Mouse (Mus musculus): ENCODE data around the gene Tmem266. TPM values are rescaled to one million over a fixed set of nuclear protein-coding genes. Genes with fewer than 3 reads are reported as not detected.

Gene Tmem266
- polyA plus RNA-seq, 1 experiment from 2014 or later, result not detected

DNA sequence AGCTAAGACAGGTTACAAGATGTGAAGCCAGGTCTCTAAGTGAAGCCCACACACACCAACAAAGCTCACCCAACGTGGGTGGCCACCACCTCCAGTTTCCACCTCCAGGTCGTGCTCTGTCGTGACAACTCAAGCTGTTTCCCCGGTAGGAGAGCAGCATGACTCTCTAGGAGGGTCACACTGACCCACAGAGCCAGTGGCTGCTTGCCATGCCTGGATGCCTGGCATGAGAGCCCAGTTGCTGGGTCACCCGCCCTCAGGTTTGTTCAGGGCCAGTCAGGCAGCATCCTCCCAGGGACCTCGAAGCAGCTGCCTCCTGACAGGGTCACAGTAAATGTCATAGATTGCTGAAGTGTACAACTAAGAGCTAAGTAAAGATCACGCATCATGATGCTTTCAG, 34.1 kb downstream of the Tmem266 start:
- no peaks in the 10 kb centered on the region for H3K36me3 ChIP-seq (ENCODE audit: control insufficient read depth, insufficient read depth, low read length)
- WGBS, result 56% methylated on average over 7 of the region's 7 CpGs
- H3K4me2 ChIP-seq (ENCODE audit: low read length), result no peak overlapping the region
- no peaks in the 10 kb centered on the region for H3K27me3 ChIP-seq (ENCODE audit: control insufficient read depth, insufficient read depth, low read length)
- H3K9ac ChIP-seq (ENCODE audit: low read length), result no peak overlapping the region
- H3K9me3 ChIP-seq (ENCODE audit: control insufficient read depth, low read length), result no peaks in the 10 kb centered on the region
- no peak overlapping the region for H3K27ac ChIP-seq (replicated peaks in 1 of 2; ENCODE audit: control insufficient read depth in 1 of 2, insufficient read depth in 1 of 2, low read depth in 2 of 2, low read length in 2 of 2)
- ATAC-seq (ENCODE audit: insufficient number of reproducible peaks, insufficient read depth, low FRiP score, low read depth), result no peak
- no peaks in the 10 kb centered on the region for H3K4me1 ChIP-seq (ENCODE audit: control insufficient read depth in 2 of 2, insufficient read depth in 2 of 2, low read length in 2 of 2)
- no peak overlapping the region for H3K4me3 ChIP-seq (ENCODE audit: control insufficient read depth in 1 of 2, insufficient read depth in 1 of 2, low read depth in 1 of 2, low read length in 2 of 2)

GRCm38 (mm10) chr9:55361969-55362368, 35.3 kb downstream of the Tmem266 start:
- 82% methylated on average over 5 of the region's 5 CpGs for WGBS
- Histone ChIP-seq H3K4me2 (ENCODE audit: low read length) (no peak overlapping the region), H3K4me1 (ENCODE audit: control insufficient read depth in 2 of 2, insufficient read depth in 2 of 2, low read length in 2 of 2) (no peaks in the 10 kb centered on the region)

DNA sequence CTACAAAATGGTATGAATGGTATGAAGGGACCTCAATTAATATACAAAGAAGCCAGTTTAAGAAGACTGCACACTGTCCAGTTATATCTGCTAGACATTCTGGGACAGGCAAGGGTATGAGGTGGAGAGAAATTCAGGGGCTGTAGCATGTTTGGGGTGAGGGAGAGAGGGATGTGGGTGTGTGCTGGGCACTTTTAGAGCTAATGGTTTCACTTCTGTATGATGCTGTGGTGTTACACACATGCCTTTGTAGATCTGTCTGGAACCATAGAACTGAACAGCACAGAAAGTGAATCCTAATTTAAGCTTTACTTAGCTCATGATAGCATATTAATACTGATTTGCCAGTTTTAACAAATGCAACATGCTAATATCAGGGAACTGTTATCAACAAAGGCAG, 37.0 kb downstream of the Tmem266 start:
- Histone ChIP-seq H3K27me3 (ENCODE audit: control insufficient read depth, insufficient read depth, low read length) (no peaks in the 10 kb centered on the region), H3K4me2 (ENCODE audit: low read length) (no peak overlapping the region), H3K27ac (replicated peaks in 1 of 2; ENCODE audit: control insufficient read depth in 1 of 2, insufficient read depth in 1 of 2, low read depth in 2 of 2, low read length in 2 of 2) (no peak overlapping the region), H3K9ac (ENCODE audit: low read length) (no peak overlapping the region), H3K4me1 (ENCODE audit: control insufficient read depth in 2 of 2, insufficient read depth in 2 of 2, low read length in 2 of 2) (no peaks in the 10 kb centered on the region), H3K36me3 (ENCODE audit: control insufficient read depth, insufficient read depth, low read length) (no peaks in the 10 kb centered on the region), H3K9me3 (ENCODE audit: control insufficient read depth, low read length) (no peaks in the 10 kb centered on the region), H3K4me3 (ENCODE audit: control insufficient read depth in 1 of 2, insufficient read depth in 1 of 2, low read depth in 1 of 2, low read length in 2 of 2) (no peak overlapping the region)
- no peak for ATAC-seq (ENCODE audit: insufficient number of reproducible peaks, insufficient read depth, low FRiP score, low read depth)

More at GRCm38 (mm10) chr9:55361969-55362368, 35.3 kb downstream of the Tmem266 start:
- no peaks in the 10 kb centered on the region for H3K36me3 ChIP-seq (ENCODE audit: control insufficient read depth, insufficient read depth, low read length)
- H3K27me3 ChIP-seq (ENCODE audit: control insufficient read depth, insufficient read depth, low read length), result no peaks in the 10 kb centered on the region
- H3K9ac ChIP-seq (ENCODE audit: low read length), result no peak overlapping the region
- no peaks in the 10 kb centered on the region for H3K9me3 ChIP-seq (ENCODE audit: control insufficient read depth, low read length)
- H3K4me3 ChIP-seq (ENCODE audit: control insufficient read depth in 1 of 2, insufficient read depth in 1 of 2, low read depth in 1 of 2, low read length in 2 of 2), result no peak overlapping the region
- no peak overlapping the region for H3K27ac ChIP-seq (replicated peaks in 1 of 2; ENCODE audit: control insufficient read depth in 1 of 2, insufficient read depth in 1 of 2, low read depth in 2 of 2, low read length in 2 of 2)
- ATAC-seq (ENCODE audit: insufficient number of reproducible peaks, insufficient read depth, low FRiP score, low read depth), result no peak

GRCm38 (mm10) chr9:55368011-55368410, 41.3 kb downstream of the Tmem266 start:
- Histone ChIP-seq H3K27me3 (ENCODE audit: control insufficient read depth, insufficient read depth, low read length) (no peaks in the 10 kb centered on the region), H3K4me2 (ENCODE audit: low read length) (no peak overlapping the region), H3K4me1 (ENCODE audit: control insufficient read depth in 2 of 2, insufficient read depth in 2 of 2, low read length in 2 of 2) (no peaks in the 10 kb centered on the region), H3K9me3 (ENCODE audit: control insufficient read depth, low read length) (no peaks in the 10 kb centered on the region), H3K9ac (ENCODE audit: low read length) (no peak overlapping the region), H3K4me3 (ENCODE audit: control insufficient read depth in 1 of 2, insufficient read depth in 1 of 2, low read depth in 1 of 2, low read length in 2 of 2) (no peak overlapping the region), H3K27ac (replicated peaks in 1 of 2; ENCODE audit: control insufficient read depth in 1 of 2, insufficient read depth in 1 of 2, low read depth in 2 of 2, low read length in 2 of 2) (no peak overlapping the region), H3K36me3 (ENCODE audit: control insufficient read depth, insufficient read depth, low read length) (no peaks in the 10 kb centered on the region)
- no peak for ATAC-seq (ENCODE audit: insufficient number of reproducible peaks, insufficient read depth, low FRiP score, low read depth)
- 59% methylated on average over 3 of the region's 3 CpGs for WGBS

DNA sequence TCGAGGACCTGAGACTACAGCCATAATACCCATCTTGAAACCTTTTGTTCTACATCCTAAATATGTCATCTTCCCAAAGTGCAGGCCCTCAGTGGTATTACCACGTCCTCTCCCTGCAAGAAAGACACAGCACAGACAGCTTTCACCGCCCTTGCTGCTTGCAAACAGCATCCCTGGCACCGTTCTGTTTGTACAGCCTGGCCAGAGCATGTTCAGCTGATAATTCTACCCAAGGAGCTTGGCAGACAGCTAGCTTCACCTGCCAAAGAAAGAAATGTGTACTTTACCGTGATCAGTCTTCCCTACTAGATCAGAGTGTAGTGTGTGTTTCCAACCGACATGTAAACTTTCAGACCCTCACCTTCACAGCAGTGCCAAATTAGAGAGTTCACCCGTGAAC, 45.2 kb downstream of the Tmem266 start:
- H3K27me3 ChIP-seq (ENCODE audit: control insufficient read depth, insufficient read depth, low read length), result no peaks in the 10 kb centered on the region
- no peak for ATAC-seq (ENCODE audit: insufficient number of reproducible peaks, insufficient read depth, low FRiP score, low read depth)
- H3K9ac ChIP-seq (ENCODE audit: low read length), result no peak overlapping the region
- 67% methylated on average over 7 of the region's 7 CpGs for WGBS
- H3K27ac ChIP-seq (replicated peaks in 1 of 2; ENCODE audit: control insufficient read depth in 1 of 2, insufficient read depth in 1 of 2, low read depth in 2 of 2, low read length in 2 of 2), result no peak overlapping the region
- no peaks in the 10 kb centered on the region for H3K9me3 ChIP-seq (ENCODE audit: control insufficient read depth, low read length)
- H3K4me3 ChIP-seq (ENCODE audit: control insufficient read depth in 1 of 2, insufficient read depth in 1 of 2, low read depth in 1 of 2, low read length in 2 of 2), result no peak overlapping the region
- H3K4me1 ChIP-seq (ENCODE audit: control insufficient read depth in 2 of 2, insufficient read depth in 2 of 2, low read length in 2 of 2), result no peaks in the 10 kb centered on the region
- no peaks in the 10 kb centered on the region for H3K36me3 ChIP-seq (ENCODE audit: control insufficient read depth, insufficient read depth, low read length)
- H3K4me2 ChIP-seq (ENCODE audit: low read length), result no peak overlapping the region

DNA sequence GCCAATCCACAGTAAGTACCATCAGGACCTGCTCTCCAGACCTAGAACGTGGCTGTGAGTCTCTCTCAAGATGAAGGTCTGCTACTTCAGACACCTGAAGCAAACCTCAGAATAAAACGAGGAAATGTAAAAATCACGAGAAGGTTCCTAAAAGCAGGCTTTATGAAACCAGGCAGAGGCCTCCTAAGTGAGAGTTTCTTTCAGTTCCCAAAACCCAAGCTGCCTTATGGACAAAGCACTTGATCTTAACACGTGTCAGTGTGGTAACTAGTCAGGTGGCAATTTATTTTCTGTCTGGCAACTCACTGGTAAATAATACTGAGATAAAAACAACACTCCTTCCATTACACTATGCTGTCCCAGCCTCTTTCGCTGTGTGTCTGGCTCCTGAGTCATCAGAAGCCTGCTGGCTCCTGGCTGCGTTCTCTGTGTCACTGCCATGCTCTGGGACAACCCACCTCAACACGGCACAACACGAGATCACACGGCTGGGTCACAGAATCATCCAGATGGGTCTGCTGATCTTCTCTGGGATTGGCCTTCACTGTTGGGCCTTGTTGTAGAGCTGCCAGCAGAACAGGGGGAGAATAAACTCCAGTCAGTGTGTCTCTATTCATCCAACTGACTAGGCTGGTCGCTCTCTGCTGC, 51.0 kb downstream of the Tmem266 start:
- Histone ChIP-seq H3K9me3 (ENCODE audit: control insufficient read depth, low read length) (no peaks in the 10 kb centered on the region), H3K27ac (replicated peaks in 1 of 2; ENCODE audit: control insufficient read depth in 1 of 2, insufficient read depth in 1 of 2, low read depth in 2 of 2, low read length in 2 of 2) (no peak overlapping the region), H3K9ac (ENCODE audit: low read length) (no peak overlapping the region), H3K36me3 (ENCODE audit: control insufficient read depth, insufficient read depth, low read length) (no peaks in the 10 kb centered on the region), H3K4me1 (ENCODE audit: control insufficient read depth in 2 of 2, insufficient read depth in 2 of 2, low read length in 2 of 2) (no peaks in the 10 kb centered on the region), H3K27me3 (ENCODE audit: control insufficient read depth, insufficient read depth, low read length) (no peaks in the 10 kb centered on the region), H3K4me3 (ENCODE audit: control insufficient read depth in 1 of 2, insufficient read depth in 1 of 2, low read depth in 1 of 2, low read length in 2 of 2) (no peak overlapping the region), H3K4me2 (ENCODE audit: low read length) (no peak overlapping the region)
- ATAC-seq (ENCODE audit: insufficient number of reproducible peaks, insufficient read depth, low FRiP score, low read depth), result no peak
- 84% methylated on average over 10 of the region's 10 CpGs for WGBS

DNA sequence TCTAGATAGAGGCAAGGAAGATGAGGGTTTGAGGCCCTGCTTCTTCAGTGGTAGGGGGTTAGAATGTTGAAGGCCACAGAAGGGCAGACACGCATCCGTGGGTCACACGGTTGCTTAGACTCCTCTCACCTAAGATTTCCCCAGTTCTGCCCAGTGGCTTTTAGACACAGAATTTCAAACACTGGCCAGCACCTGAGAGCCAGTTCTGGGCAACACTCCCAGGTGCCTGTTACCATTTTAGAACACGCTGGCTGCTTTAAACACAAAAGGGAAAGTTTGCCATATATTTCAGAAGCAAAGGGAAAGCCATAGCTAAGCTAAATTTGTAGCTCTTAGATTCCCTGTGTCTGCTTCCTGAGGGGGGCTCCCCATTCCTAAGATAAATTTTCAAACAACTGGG, 54.7 kb downstream of the Tmem266 start:
- H3K4me2 ChIP-seq (ENCODE audit: low read length), result no peak overlapping the region
- H3K9me3 ChIP-seq (ENCODE audit: control insufficient read depth, low read length), result no peaks in the 10 kb centered on the region
- WGBS, result 91% methylated on average over 4 of the region's 4 CpGs
- H3K36me3 ChIP-seq (ENCODE audit: control insufficient read depth, insufficient read depth, low read length), result no peaks in the 10 kb centered on the region
- no peak overlapping the region for H3K27ac ChIP-seq (replicated peaks in 1 of 2; ENCODE audit: control insufficient read depth in 1 of 2, insufficient read depth in 1 of 2, low read depth in 2 of 2, low read length in 2 of 2)
- no peak overlapping the region for H3K9ac ChIP-seq (ENCODE audit: low read length)
- H3K4me1 ChIP-seq (ENCODE audit: control insufficient read depth in 2 of 2, insufficient read depth in 2 of 2, low read length in 2 of 2), result no peaks in the 10 kb centered on the region
- no peak for ATAC-seq (ENCODE audit: insufficient number of reproducible peaks, insufficient read depth, low FRiP score, low read depth)
- no peaks in the 10 kb centered on the region for H3K27me3 ChIP-seq (ENCODE audit: control insufficient read depth, insufficient read depth, low read length)
- no peak overlapping the region for H3K4me3 ChIP-seq (ENCODE audit: control insufficient read depth in 1 of 2, insufficient read depth in 1 of 2, low read depth in 1 of 2, low read length in 2 of 2)

GRCm38 (mm10) chr9:55382441-55382840, 55.7 kb downstream of the Tmem266 start:
- 22% methylated on average over 5 of the region's 5 CpGs for WGBS
- Histone ChIP-seq H3K4me1 (ENCODE audit: control insufficient read depth in 2 of 2, insufficient read depth in 2 of 2, low read length in 2 of 2) (no peaks in the 10 kb centered on the region), H3K36me3 (ENCODE audit: control insufficient read depth, insufficient read depth, low read length) (no peaks in the 10 kb centered on the region), H3K4me3 (ENCODE audit: control insufficient read depth in 1 of 2, insufficient read depth in 1 of 2, low read depth in 1 of 2, low read length in 2 of 2) (no peak overlapping the region), H3K4me2 (ENCODE audit: low read length) (no peak overlapping the region), H3K9me3 (ENCODE audit: control insufficient read depth, low read length) (no peaks in the 10 kb centered on the region), H3K27ac (replicated peaks in 1 of 2; ENCODE audit: control insufficient read depth in 1 of 2, insufficient read depth in 1 of 2, low read depth in 2 of 2, low read length in 2 of 2) (no peak overlapping the region), H3K9ac (ENCODE audit: low read length) (no peak overlapping the region), H3K27me3 (ENCODE audit: control insufficient read depth, insufficient read depth, low read length) (no peaks in the 10 kb centered on the region)
- ATAC-seq (ENCODE audit: insufficient number of reproducible peaks, insufficient read depth, low FRiP score, low read depth), result no peak

All from heart, embryonic 14.5 days (tissue).